Mouse (Mus musculus): Measurements from ENCODE around the gene Gdpd5. TPM values are rescaled to one million over a fixed set of nuclear protein-coding genes. Genes with fewer than 3 reads are reported as not detected.
"Not testable (repeated sequence)": the region's sequence is repeated elsewhere in the genome, so short reads cannot be mapped to it uniquely, and the experiment has no call there.

The Gdpd5 gene
- polyA plus RNA-seq, 1 experiment from 2014 or later = 45.0 TPM

GRCm38 (mm10) chr7:99362137-99362536 is 19.1 kb upstream of the Gdpd5 start:
- no peaks in the 10 kb centered on the region for H3K27me3 ChIP-seq (ENCODE audit: control insufficient read depth, insufficient read depth, low read depth, low read length)
- no peak overlapping the region for H3K4me2 ChIP-seq (ENCODE audit: low read length)
- no peak overlapping the region for H3K4me3 ChIP-seq (ENCODE audit: low read depth, low read length)
- ATAC-seq = no peak
- no peaks in the 10 kb centered on the region for H3K9me3 ChIP-seq (replicated peaks; ENCODE audit: control insufficient read depth, low read length, poor library complexity, severe bottlenecking)
- no peak overlapping the region for H3K9ac ChIP-seq (ENCODE audit: low read depth, low read length)
- no peak overlapping the region for H3K27ac ChIP-seq (ENCODE audit: low read length)
- WGBS = 96% methylated on average over 2 of the region's 2 CpGs
- H3K4me1 ChIP-seq (ENCODE audit: control insufficient read depth, insufficient read depth, low read length) = peaks cover 23% of the 10 kb centered on the region
- H3K36me3 ChIP-seq (ENCODE audit: control insufficient read depth, insufficient read depth, low read length) = no peaks in the 10 kb centered on the region

GRCm38 (mm10) chr7:99365069-99365468 is 16.1 kb upstream of the Gdpd5 start:
- no peaks in the 10 kb centered on the region for H3K9me3 ChIP-seq (replicated peaks; ENCODE audit: control insufficient read depth, low read length, poor library complexity, severe bottlenecking)
- H3K27me3 ChIP-seq (ENCODE audit: control insufficient read depth, insufficient read depth, low read depth, low read length) = no peaks in the 10 kb centered on the region
- no peaks in the 10 kb centered on the region for H3K36me3 ChIP-seq (ENCODE audit: control insufficient read depth, insufficient read depth, low read length)
- H3K4me3 ChIP-seq (ENCODE audit: low read depth, low read length) = no peak overlapping the region
- ATAC-seq = peak; percentile 37; the same call in 1 of the 2 replicates
- WGBS = 0% methylated on average over 5 of the region's 5 CpGs
- no peak overlapping the region; the same call in 1 of the 2 replicates for H3K9ac ChIP-seq (ENCODE audit: low read depth, low read length)
- peak overlapping the region; percentile 36 for H3K4me2 ChIP-seq (ENCODE audit: low read length)
- peaks cover 14% of the 10 kb centered on the region for H3K4me1 ChIP-seq (ENCODE audit: control insufficient read depth, insufficient read depth, low read length)
- H3K27ac ChIP-seq (ENCODE audit: low read length) = no peak overlapping the region

GRCm38 (mm10) chr7:99366716-99367115 is 14.5 kb upstream of the Gdpd5 start:
- Histone ChIP-seq H3K36me3 (ENCODE audit: control insufficient read depth, insufficient read depth, low read length) (no peaks in the 10 kb centered on the region), H3K4me3 (ENCODE audit: low read depth, low read length) (no peak overlapping the region), H3K27ac (ENCODE audit: low read length) (no peak overlapping the region), H3K4me1 (ENCODE audit: control insufficient read depth, insufficient read depth, low read length) (peaks cover 5% of the 10 kb centered on the region; the same call in 1 of the 2 replicates), H3K9me3 (replicated peaks; ENCODE audit: control insufficient read depth, low read length, poor library complexity, severe bottlenecking) (no peaks in the 10 kb centered on the region), H3K27me3 (ENCODE audit: control insufficient read depth, insufficient read depth, low read depth, low read length) (no peaks in the 10 kb centered on the region), H3K4me2 (ENCODE audit: low read length) (no peak overlapping the region), H3K9ac (ENCODE audit: low read depth, low read length) (no peak overlapping the region)
- WGBS = 77% methylated on average over 6 of the region's 6 CpGs
- ATAC-seq = no peak

- not testable (repeated sequence) for H3K4me1 ChIP-seq (ENCODE audit: control insufficient read depth, insufficient read depth, low read length); H3K4me3 ChIP-seq (ENCODE audit: low read depth, low read length); H3K9me3 ChIP-seq (replicated peaks; ENCODE audit: control insufficient read depth, low read length, poor library complexity, severe bottlenecking); H3K9ac ChIP-seq (ENCODE audit: low read depth, low read length); H3K4me2 ChIP-seq (ENCODE audit: low read length); ATAC-seq; H3K36me3 ChIP-seq (ENCODE audit: control insufficient read depth, insufficient read depth, low read length); H3K27me3 ChIP-seq (ENCODE audit: control insufficient read depth, insufficient read depth, low read depth, low read length); H3K27ac ChIP-seq (ENCODE audit: low read length)
- WGBS = 52% methylated on average over 3 of the region's 3 CpGs
Measured at GRCm38 (mm10) chr7:99374325-99374724, 6.9 kb upstream of the Gdpd5 start.

GRCm38 (mm10) chr7:99375455-99375854 is 5.8 kb upstream of the Gdpd5 start:
- WGBS = 5% methylated on average over 4 of the region's 4 CpGs
- Histone ChIP-seq H3K27ac (ENCODE audit: low read length) (no peak overlapping the region), H3K4me1 (ENCODE audit: control insufficient read depth, insufficient read depth, low read length) (peaks cover 5% of the 10 kb centered on the region), H3K4me3 (ENCODE audit: low read depth, low read length) (no peak overlapping the region), H3K9me3 (replicated peaks; ENCODE audit: control insufficient read depth, low read length, poor library complexity, severe bottlenecking) (no peaks in the 10 kb centered on the region), H3K36me3 (ENCODE audit: control insufficient read depth, insufficient read depth, low read length) (no peaks in the 10 kb centered on the region), H3K27me3 (ENCODE audit: control insufficient read depth, insufficient read depth, low read depth, low read length) (no peaks in the 10 kb centered on the region), H3K9ac (ENCODE audit: low read depth, low read length) (no peak overlapping the region), H3K4me2 (ENCODE audit: low read length) (no peak overlapping the region)
- ATAC-seq = no peak

GRCm38 (mm10) chr7:99378870-99379269 is 2.3 kb upstream of the Gdpd5 start:
- no peak overlapping the region for H3K9ac ChIP-seq (ENCODE audit: low read depth, low read length)

GRCm38 (mm10) chr7:99380491-99381213 is 562 bp upstream of the Gdpd5 start:
- Histone ChIP-seq H3K9ac (ENCODE audit: low read depth, low read length) (peak overlapping the region; percentile 70), H3K9me3 (replicated peaks; ENCODE audit: control insufficient read depth, low read length, poor library complexity, severe bottlenecking) (no peaks in the 10 kb centered on the region), H3K27me3 (ENCODE audit: control insufficient read depth, insufficient read depth, low read depth, low read length) (no peaks in the 10 kb centered on the region), H3K4me3 (ENCODE audit: low read depth, low read length) (peak overlapping the region; percentile 83), H3K36me3 (ENCODE audit: control insufficient read depth, insufficient read depth, low read length) (no peaks in the 10 kb centered on the region), H3K4me2 (ENCODE audit: low read length) (peak overlapping the region; percentile 92), H3K4me1 (ENCODE audit: control insufficient read depth, insufficient read depth, low read length) (peaks cover 33% of the 10 kb centered on the region), H3K27ac (ENCODE audit: low read length) (peak overlapping the region; percentile 96)
- peak; percentile 74 for ATAC-seq
- under 1% methylated on average over 24 of the region's 24 CpGs for WGBS

More at GRCm38 (mm10) chr7:99378870-99379269, 2.3 kb upstream of the Gdpd5 start:
- Histone ChIP-seq H3K36me3 (ENCODE audit: control insufficient read depth, insufficient read depth, low read length) (no peaks in the 10 kb centered on the region), H3K9me3 (replicated peaks; ENCODE audit: control insufficient read depth, low read length, poor library complexity, severe bottlenecking) (no peaks in the 10 kb centered on the region), H3K4me1 (ENCODE audit: control insufficient read depth, insufficient read depth, low read length) (peaks cover 17% of the 10 kb centered on the region), H3K4me2 (ENCODE audit: low read length) (no peak overlapping the region), H3K4me3 (ENCODE audit: low read depth, low read length) (no peak overlapping the region), H3K27ac (ENCODE audit: low read length) (no peak overlapping the region), H3K27me3 (ENCODE audit: control insufficient read depth, insufficient read depth, low read depth, low read length) (no peaks in the 10 kb centered on the region)
- no peak for ATAC-seq
- WGBS = 72% methylated on average over 8 of the region's 8 CpGs

- H3K9ac ChIP-seq (ENCODE audit: low read depth, low read length) = peak overlapping the region; percentile 94
- H3K27me3 ChIP-seq (ENCODE audit: control insufficient read depth, insufficient read depth, low read depth, low read length) = no peaks in the 10 kb centered on the region
- H3K9me3 ChIP-seq (replicated peaks; ENCODE audit: control insufficient read depth, low read length, poor library complexity, severe bottlenecking) = no peaks in the 10 kb centered on the region
- H3K27ac ChIP-seq (ENCODE audit: low read length) = peak overlapping the region; percentile 85
- ATAC-seq = peak; percentile 1; the same call in 1 of the 2 replicates
- peaks cover 40% of the 10 kb centered on the region for H3K4me1 ChIP-seq (ENCODE audit: control insufficient read depth, insufficient read depth, low read length)
- peak overlapping the region; percentile 83 for H3K4me3 ChIP-seq (ENCODE audit: low read depth, low read length)
- 8% methylated on average over 30 of the region's 30 CpGs for WGBS
- no peaks in the 10 kb centered on the region; the same call in 1 of the 2 replicates for H3K36me3 ChIP-seq (ENCODE audit: control insufficient read depth, insufficient read depth, low read length)
- H3K4me2 ChIP-seq (ENCODE audit: low read length) = peak overlapping the region; percentile 92
Measured at GRCm38 (mm10) chr7:99382088-99383000, 1.1 kb downstream of the Gdpd5 start.

Measured in midbrain, embryonic 16.5 days (tissue).